9 mouse cellular contexts compared by ENCODE assay signal in genomic region chr11:117325468-117326139, GRCm38 (mm10).
DNase-seq lines count a peak whose midpoint lies in the region; ATAC-seq and TF ChIP-seq lines count a peak whose summit lies in the region.
"Had no signal": no experiment of that assay in that cellular context is flagged by ENCODE, and none has a peak within 500 bp of the region (broad histone marks: within the 10 kb centered on the region; RNA-seq: fewer than 3 reads in every experiment).

No protein-coding gene starts in this region.

- no peak overlapping the region for H3K4me3 ChIP-seq in intestine, embryonic 14.5 days (ENCODE audit: low read depth, low read length)
- H3K4me3 ChIP-seq in intestine, postnatal 0 days (ENCODE audit: low read depth, low read length): no peak overlapping the region
- H3K4me3 ChIP-seq in liver, postnatal 0 days (ENCODE audit: low read depth, low read length): no peak overlapping the region
- H3K4me3 ChIP-seq in thymus, adult 2 months (ENCODE audit: control insufficient read depth, insufficient read depth, low read length): peak overlapping the region; percentile 28
- H3K4me3 ChIP-seq in neural tube, embryonic 15.5 days (replicated peaks): no peak overlapping the region

- no peak overlapping the region for H3K9ac ChIP-seq in intestine, embryonic 14.5 days (ENCODE audit: low read length)
- H3K9ac ChIP-seq in intestine, postnatal 0 days (ENCODE audit: low read depth, low read length): no peak overlapping the region
- H3K9ac ChIP-seq in liver, postnatal 0 days (replicated peaks): no peak overlapping the region
- H3K9ac ChIP-seq in neural tube, embryonic 15.5 days (replicated peaks): no peak overlapping the region

- H3K4me1 ChIP-seq in intestine, embryonic 14.5 days (replicated peaks; ENCODE audit: control insufficient read depth, insufficient read depth, low read length): peaks cover 48% of the 10 kb centered on the region
- H3K4me1 ChIP-seq in intestine, postnatal 0 days (replicated peaks; ENCODE audit: control insufficient read depth, insufficient read depth, low read length): peaks cover 17% of the 10 kb centered on the region
- H3K4me1 ChIP-seq in liver, postnatal 0 days (ENCODE audit: insufficient read depth): peaks cover 75% of the 10 kb centered on the region
- H3K4me1 ChIP-seq in thymus, adult 2 months (replicated peaks; ENCODE audit: control insufficient read depth, insufficient read depth, low read length): peaks cover 84% of the 10 kb centered on the region
- peaks cover 40% of the 10 kb centered on the region for H3K4me1 ChIP-seq in neural tube, embryonic 15.5 days

- intact Hi-C loops in left cerebral cortex, postnatal 25 days (cut with DNase I): no loop called here

- H3K36me3 ChIP-seq in intestine, embryonic 14.5 days (ENCODE audit: control insufficient read depth, insufficient read depth, low read length): no peaks in the 10 kb centered on the region
- H3K36me3 ChIP-seq in intestine, postnatal 0 days (ENCODE audit: control insufficient read depth, insufficient read depth): no peaks in the 10 kb centered on the region
- no peaks in the 10 kb centered on the region; the same call in 1 of the 2 replicates for H3K36me3 ChIP-seq in liver, postnatal 0 days (replicated peaks; ENCODE audit: insufficient read depth, low read length)
- H3K36me3 ChIP-seq in thymus, adult 2 months (ENCODE audit: control insufficient read depth, insufficient read depth, low read length): no peaks in the 10 kb centered on the region
- H3K36me3 ChIP-seq in neural tube, embryonic 15.5 days: no peaks in the 10 kb centered on the region

- H3K4me2 ChIP-seq in intestine, embryonic 14.5 days (ENCODE audit: low read length): no peak overlapping the region
- H3K4me2 ChIP-seq in intestine, postnatal 0 days (replicated peaks; ENCODE audit: low read depth): no peak overlapping the region
- peak overlapping the region; percentile 6; the same call in 1 of the 2 replicates for H3K4me2 ChIP-seq in liver, postnatal 0 days (ENCODE audit: low read depth, low read length)
- no peak overlapping the region for H3K4me2 ChIP-seq in neural tube, embryonic 15.5 days

- H3K9me3 ChIP-seq in intestine, embryonic 14.5 days (ENCODE audit: control insufficient read depth, low read length): no peaks in the 10 kb centered on the region
- no peaks in the 10 kb centered on the region for H3K9me3 ChIP-seq in intestine, postnatal 0 days (ENCODE audit: control insufficient read depth)
- H3K9me3 ChIP-seq in liver, postnatal 0 days (ENCODE audit: low read length): no peaks in the 10 kb centered on the region
- H3K9me3 ChIP-seq in neural tube, embryonic 15.5 days (replicated peaks): no peaks in the 10 kb centered on the region

- H3K27ac ChIP-seq in intestine, embryonic 14.5 days (ENCODE audit: low read depth): no peak overlapping the region
- no peak overlapping the region for H3K27ac ChIP-seq in intestine, postnatal 0 days (ENCODE audit: low read depth, low read length)
- H3K27ac ChIP-seq in liver, postnatal 0 days (ENCODE audit: low read depth): peak overlapping the region; percentile 58
- peak overlapping the region; percentile 98 for H3K27ac ChIP-seq in thymus, adult 2 months (ENCODE audit: control insufficient read depth, insufficient read depth, low read length)
- no peak overlapping the region for H3K27ac ChIP-seq in neural tube, embryonic 15.5 days (replicated peaks)

- no peaks in the 10 kb centered on the region for H3K27me3 ChIP-seq in intestine, embryonic 14.5 days (replicated peaks; ENCODE audit: control insufficient read depth, insufficient read depth, low read length)
- no peaks in the 10 kb centered on the region for H3K27me3 ChIP-seq in intestine, postnatal 0 days (replicated peaks; ENCODE audit: control insufficient read depth, insufficient read depth, low read length)
- no peaks in the 10 kb centered on the region for H3K27me3 ChIP-seq in liver, postnatal 0 days (ENCODE audit: insufficient read depth, low read length)
- H3K27me3 ChIP-seq in thymus, adult 2 months (ENCODE audit: control insufficient read depth, insufficient read depth, low read length): no peaks in the 10 kb centered on the region
- H3K27me3 ChIP-seq in neural tube, embryonic 15.5 days (replicated peaks): no peaks in the 10 kb centered on the region

- no peak for TF ChIP-seq EP300 in liver, postnatal 0 days (IDR thresholded peaks at IDR 0.05; ENCODE audit: low read depth)

- 0 out of 2 replicates have a peak, but pooled peaks have one; percentile 17 for ATAC-seq in intestine, embryonic 14.5 days (replicated peaks; ENCODE audit: low FRiP score, low TSS enrichment, low read depth)
- no peak for ATAC-seq in intestine, postnatal 0 days
- peak; percentile 47 for ATAC-seq in common myeloid progenitor, adult 5-6 weeks (replicated peaks; ENCODE audit: low read depth, poor library complexity, severe bottlenecking)
- ATAC-seq in liver, postnatal 0 days: peak; percentile 56
- ATAC-seq in neural tube, embryonic 15.5 days (ENCODE audit: low FRiP score): no peak

- DNase-seq in intestine, embryonic 14.5 days (ENCODE audit: low spot score): no peak
- peak; percentile 56 for DNase-seq in liver, postnatal 0 days
- DNase-seq in thymus, adult 2 months: peak; percentile 92
- no peak for DNase-seq in left cerebral cortex, postnatal 25 days (ENCODE audit: low spot score in 2 of 2)
- DNase-seq in cerebellum, adult 11 months: no peak
- DNase-seq: cerebellum, adult 2 months had no signal

- TF ChIP-seq POLR2A in thymus, adult 2 months (IDR thresholded peaks at IDR 0.05; ENCODE audit: control insufficient read depth, extremely low read depth, insufficient read depth, low read length, poor library complexity): peak; percentile 60; the same call in 1 of the 2 replicates

- TF ChIP-seq CTCF in intestine, postnatal 0 days (IDR thresholded peaks at IDR 0.05; ENCODE audit: low read depth): no peak
- TF ChIP-seq CTCF in liver, postnatal 0 days (IDR thresholded peaks at IDR 0.05; ENCODE audit: low read depth): no peak
- TF ChIP-seq CTCF in thymus, adult 2 months (IDR thresholded peaks at IDR 0.05; ENCODE audit: borderline replicate concordance, control insufficient read depth, extremely low read depth, insufficient read depth, low read length, poor library complexity): no peak

- 34% methylated on average over 11 of the region's 12 CpGs for WGBS in intestine, embryonic 14.5 days
- 36% methylated on average over 12 of the region's 12 CpGs for WGBS in intestine, postnatal 0 days
- WGBS in liver, postnatal 0 days (ENCODE audit: insufficient replicate concordance): 22% methylated on average over 12 of the region's 12 CpGs
- WGBS in thymus, adult 2 months: 8% methylated on average over 12 of the region's 12 CpGs
- WGBS in neural tube, embryonic 15.5 days: 34% methylated on average over 12 of the region's 12 CpGs

Comparison
In these comparisons a context has a peak if more than half of its experiments do, and no peak if none do; other contexts are left out.
1. ATAC-seq: peak in intestine, embryonic 14.5 days (single experiment), common myeloid progenitor, adult 5-6 weeks (single experiment) and liver, postnatal 0 days (single experiment); none in intestine, postnatal 0 days (single experiment) and neural tube, embryonic 15.5 days (single experiment).
2. DNase-seq: peak in liver, postnatal 0 days (single experiment) and thymus, adult 2 months (single experiment); none in intestine, embryonic 14.5 days (single experiment), left cerebral cortex, postnatal 25 days (0 of 2) and cerebellum, adult 11 months (single experiment).
3. H3K27ac ChIP-seq: peak in liver, postnatal 0 days (single experiment) and thymus, adult 2 months (single experiment); none in intestine, embryonic 14.5 days (single experiment), intestine, postnatal 0 days (single experiment) and neural tube, embryonic 15.5 days (single experiment).